Mouse (Mus musculus) stomach, postnatal 0 days (tissue): ENCODE data around the gene Bckdk. TPM values are rescaled to one million over a fixed set of nuclear protein-coding genes. Genes with fewer than 3 reads are reported as not detected.

Experiments
- ATAC-seq: fragments of 200-750 bp; cut with Nextera tagmentation; 2 replicates; pipeline ENCODE4 v1.8.0; 2017; ENCODE audit not compliant: low FRiP score, low TSS enrichment
- DNase-seq: peaks from one replicate; pipeline ENCODE4 v3.0.0-alpha.2; 2016; ENCODE audit warnings: low spot score
- H3K27ac ChIP-seq: fragments of 300-500 bp; sonication (generic); replicated peaks from 2 replicates; pipeline ENCODE4 v1.5.1; 2014; ENCODE audit warnings: mild to moderate bottlenecking, control low read depth
- H3K27me3 ChIP-seq: fragments of 300-500 bp; sonication (generic); 2 replicates; pipeline ENCODE4 v1.6.1; 2014; ENCODE audit warnings: low read length; ENCODE audit not compliant: control insufficient read depth, insufficient read depth
- H3K36me3 ChIP-seq: fragments of 300-500 bp; sonication (generic); 2 replicates; pipeline ENCODE4 v1.6.1; 2014; ENCODE audit warnings: low read length, mixed read lengths; ENCODE audit not compliant: control insufficient read depth, insufficient read depth
- H3K4me1 ChIP-seq: fragments of 300-500 bp; sonication (generic); replicated peaks from 2 replicates; pipeline ENCODE4 v1.6.1; 2014; ENCODE audit warnings: antibody characterized with exemption; ENCODE audit not compliant: control insufficient read depth, insufficient read depth
- H3K4me2 ChIP-seq: fragments of 300-500 bp; sonication (generic); replicated peaks from 2 replicates; pipeline ENCODE4 v1.6.1; 2014; ENCODE audit warnings: low read depth, mild to moderate bottlenecking, control low read depth, moderate library complexity
- H3K4me3 ChIP-seq: fragments of 300-500 bp; sonication (generic); 2 replicates; pipeline ENCODE4 v1.5.1; 2014; ENCODE audit warnings: low read depth, low read length, control low read depth
- H3K9ac ChIP-seq: fragments of 300-500 bp; sonication (generic); 2 replicates; pipeline ENCODE4 v1.6.1; 2014; ENCODE audit warnings: mild to moderate bottlenecking, low read length, control low read depth, mixed read lengths
- H3K9me3 ChIP-seq: fragments of 300-500 bp; sonication (generic); 2 replicates; pipeline ENCODE4 v1.6.1; 2016; ENCODE audit warnings: low read length; ENCODE audit not compliant: control insufficient read depth
- CTCF ChIP-seq: IDR thresholded peaks from 2 replicates; pipeline ENCODE4 v1.5.1; 2016; ENCODE audit warnings: antibody characterized with exemption, low read depth, mild to moderate bottlenecking, moderate library complexity
- EP300 ChIP-seq: optimal IDR thresholded peaks from 2 replicates; pipeline ENCODE3; 2016; ENCODE audit warnings: antibody characterized with exemption
- WGBS: fragments of 180-500 bp; shearing (Covaris S2); extraction: QIAGEN DNeasy Blood & Tissue Kit; methylation state at CpG from one replicate; pipeline ENCODE4 v1.1.7; 2014; 5-methylcytosine and 5-hydroxymethylcytosine counted together
- polyA plus RNA-seq: library from polyadenylated mRNA; unstranded; fragments of >200 nt; fragmentation: Nextera tagmentation; extraction: Ambion mirVana; gene quantifications from 2 replicates; pipeline ENCODE4 v1.2.1, GENCODE M21; 2015

Bckdk gene
- polyA plus RNA-seq, 1 experiment from 2014 or later: 102 TPM

DNA sequence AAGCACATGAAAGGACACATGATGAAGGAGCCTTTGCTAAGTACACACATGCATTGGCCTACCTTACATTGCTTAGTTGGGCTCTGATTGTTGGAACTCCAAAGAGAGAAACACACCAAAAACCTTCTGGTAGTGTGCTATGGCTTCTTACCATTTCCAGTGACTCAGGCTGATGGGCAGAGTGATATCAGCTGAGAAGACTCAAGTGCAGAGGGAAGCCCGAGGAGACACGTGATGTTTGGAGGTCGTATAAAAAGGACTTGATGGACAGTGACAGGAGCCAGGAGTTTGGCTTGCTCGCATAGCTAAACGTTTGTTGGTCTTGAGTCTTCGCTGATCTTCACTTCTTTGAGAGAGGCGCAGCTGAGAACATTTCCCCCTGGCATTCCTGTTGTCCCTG is 6.3 kb upstream of the Bckdk start:
- TF ChIP-seq EP300 (no peak), CTCF (no peak)
- Histone ChIP-seq H3K4me1 (no peaks in the 10 kb centered on the region), H3K9me3 (no peaks in the 10 kb centered on the region), H3K27ac (no peak overlapping the region), H3K4me3 (no peak overlapping the region), H3K27me3 (no peaks in the 10 kb centered on the region), H3K4me2 (no peak overlapping the region), H3K36me3 (no peaks in the 10 kb centered on the region; the same call in 1 of the 2 replicates), H3K9ac (no peak overlapping the region)
- WGBS: 89% methylated on average over 7 of the region's 7 CpGs
- ATAC-seq (no peak), DNase-seq (no peak)

DNA sequence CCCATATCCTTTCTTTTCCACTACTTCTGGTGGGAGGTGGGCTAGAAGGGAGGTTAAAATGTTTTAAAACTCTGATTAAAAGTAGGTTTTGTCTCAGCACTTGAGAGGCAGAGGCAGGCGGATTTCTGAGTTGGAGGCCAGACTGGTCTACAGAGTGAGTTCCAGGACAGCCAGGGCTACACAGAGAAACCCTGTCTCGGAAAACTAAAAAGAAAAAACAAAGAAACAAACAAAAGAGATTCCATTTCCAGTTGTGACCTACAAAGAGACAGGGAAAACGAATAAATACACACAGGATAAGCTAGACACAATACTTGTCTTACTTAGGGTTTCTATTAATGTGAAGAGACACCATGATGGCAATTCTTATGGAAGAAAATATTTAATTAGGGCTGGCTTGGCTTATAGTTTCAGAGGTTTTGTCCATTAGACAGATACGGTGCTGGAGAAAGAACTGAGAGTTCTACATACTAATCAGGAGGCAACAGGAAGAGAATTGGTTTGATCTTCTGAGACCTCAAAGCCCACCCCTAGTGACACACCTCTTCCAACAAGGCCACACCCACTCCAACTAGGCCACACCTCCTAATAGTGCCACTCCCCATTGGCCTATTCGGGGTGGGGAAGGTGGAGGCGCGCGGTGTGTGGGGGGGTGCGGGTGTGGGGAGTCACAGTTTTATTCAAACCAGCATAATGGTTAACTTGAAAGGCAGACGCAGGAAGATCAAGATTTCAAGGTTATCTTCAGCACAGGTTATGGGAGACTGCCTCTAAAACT is 5.5 kb upstream of the Bckdk start:
- no peak for TF ChIP-seq CTCF
- no peak for TF ChIP-seq EP300
- WGBS: 31% methylated on average over 10 of the region's 10 CpGs
- H3K27me3 ChIP-seq: no peaks in the 10 kb centered on the region
- no peak overlapping the region for H3K9ac ChIP-seq
- H3K9me3 ChIP-seq: no peaks in the 10 kb centered on the region
- H3K4me3 ChIP-seq: no peak overlapping the region
- H3K4me1 ChIP-seq: no peaks in the 10 kb centered on the region
- ATAC-seq: no peak
- H3K27ac ChIP-seq: no peak overlapping the region
- no peaks in the 10 kb centered on the region for H3K36me3 ChIP-seq
- no peak overlapping the region for H3K4me2 ChIP-seq
- DNase-seq: peak; percentile 55

DNA sequence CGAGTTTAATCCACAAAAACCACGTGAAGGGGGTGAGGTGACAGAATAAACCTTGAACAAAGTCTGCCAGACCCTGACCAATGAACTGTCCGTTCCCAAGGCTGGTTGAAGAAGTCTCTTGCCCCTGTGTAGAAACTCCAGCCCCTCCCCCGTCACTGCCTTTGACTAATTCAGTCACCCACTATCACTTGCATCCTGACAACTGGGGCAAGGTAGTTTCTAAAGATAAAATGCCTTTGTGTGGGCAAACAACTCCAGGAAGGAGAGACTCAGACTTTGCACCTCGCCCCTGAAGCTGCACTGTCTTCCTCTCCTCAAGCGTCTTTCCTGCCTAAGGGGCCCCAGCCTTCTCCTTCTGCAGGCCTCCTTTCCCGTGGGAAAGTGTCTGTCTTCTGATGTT is 3.9 kb upstream of the Bckdk start:
- 29% methylated on average over 7 of the region's 7 CpGs for WGBS
- Histone ChIP-seq H3K9ac (no peak overlapping the region), H3K4me3 (no peak overlapping the region), H3K27me3 (no peaks in the 10 kb centered on the region), H3K27ac (no peak overlapping the region; the same call in 1 of the 2 replicates), H3K4me1 (no peaks in the 10 kb centered on the region), H3K9me3 (no peaks in the 10 kb centered on the region), H3K36me3 (no peaks in the 10 kb centered on the region), H3K4me2 (no peak overlapping the region)
- TF ChIP-seq EP300: no peak
- TF ChIP-seq CTCF: no peak
- no peak for ATAC-seq
- DNase-seq: peak; percentile 55

DNA sequence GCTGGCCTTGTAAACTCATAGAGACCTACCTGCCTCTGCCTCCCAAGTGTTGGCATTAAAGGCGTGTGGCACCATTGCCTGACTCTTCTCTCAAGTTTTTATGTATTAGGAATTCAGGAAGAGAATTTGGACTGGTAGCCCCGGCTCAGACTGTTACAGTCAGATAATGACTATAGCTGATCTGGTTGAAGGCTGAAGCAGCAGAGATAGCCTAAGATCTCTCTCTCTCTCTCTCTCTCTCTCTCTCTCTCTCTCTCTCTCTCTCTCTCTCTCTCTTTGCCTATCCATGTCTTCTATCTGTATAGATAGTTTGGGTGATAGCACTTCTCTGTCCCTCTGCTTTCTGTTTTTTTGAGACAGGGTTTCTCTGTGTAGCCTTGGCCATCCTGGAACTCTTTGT is 2.1 kb upstream of the Bckdk start:
- 89% methylated on average over 2 of the region's 2 CpGs for WGBS
- H3K36me3 ChIP-seq: no peaks in the 10 kb centered on the region
- H3K9ac ChIP-seq: no peak overlapping the region
- TF ChIP-seq CTCF (no peak), EP300 (no peak)
- H3K27me3 ChIP-seq: no peaks in the 10 kb centered on the region
- no peak for DNase-seq
- H3K27ac ChIP-seq: no peak overlapping the region
- H3K9me3 ChIP-seq: no peaks in the 10 kb centered on the region
- no peak for ATAC-seq
- H3K4me3 ChIP-seq: no peak overlapping the region
- no peaks in the 10 kb centered on the region for H3K4me1 ChIP-seq
- no peak overlapping the region for H3K4me2 ChIP-seq

DNA sequence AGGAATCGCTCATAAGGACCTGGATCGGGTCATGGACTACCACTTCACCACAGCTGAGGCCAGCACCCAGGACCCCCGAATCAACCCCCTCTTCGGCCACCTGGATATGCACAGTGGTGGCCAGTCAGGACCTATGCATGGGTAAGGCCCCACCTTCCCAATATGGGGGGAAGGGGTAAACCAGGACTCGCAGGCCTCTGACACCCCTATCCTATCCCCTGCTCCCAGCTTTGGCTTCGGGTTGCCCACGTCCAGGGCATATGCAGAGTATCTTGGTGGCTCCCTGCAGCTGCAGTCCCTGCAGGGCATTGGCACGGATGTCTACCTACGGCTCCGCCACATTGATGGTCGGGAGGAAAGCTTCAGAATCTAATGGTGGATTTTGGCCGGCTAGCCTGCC is 4.1 kb downstream of the Bckdk start:
- Histone ChIP-seq H3K9ac (no peak overlapping the region), H3K9me3 (no peaks in the 10 kb centered on the region), H3K4me1 (no peaks in the 10 kb centered on the region), H3K4me3 (no peak overlapping the region), H3K36me3 (peaks cover 12% of the 10 kb centered on the region), H3K4me2 (no peak overlapping the region), H3K27ac (no peak overlapping the region), H3K27me3 (no peaks in the 10 kb centered on the region)
- no peak for DNase-seq
- no peak for TF ChIP-seq CTCF
- no peak for TF ChIP-seq EP300
- 96% methylated on average over 12 of the region's 12 CpGs for WGBS
- no peak for ATAC-seq

DNA sequence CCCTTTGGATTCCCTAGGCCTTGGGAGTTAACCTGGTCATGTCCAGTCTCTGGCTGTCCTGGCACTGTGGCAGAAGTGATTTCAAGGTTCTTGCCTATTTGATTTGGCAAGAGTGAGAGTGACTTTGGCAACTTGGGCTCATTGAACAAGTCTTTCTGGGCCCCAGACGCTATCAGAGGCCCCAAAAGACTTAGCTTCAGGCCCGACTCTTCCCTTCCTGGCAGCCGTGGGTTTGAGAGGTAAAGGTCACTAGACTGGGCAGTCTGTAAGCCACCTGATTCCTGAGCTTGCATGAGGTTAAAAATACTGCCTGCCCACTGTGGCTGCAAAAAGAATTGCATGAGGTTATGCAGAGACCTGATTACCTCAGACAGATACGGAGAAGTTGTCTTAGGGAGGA is 4.8 kb downstream of the Bckdk start:
- Histone ChIP-seq H3K9me3 (no peaks in the 10 kb centered on the region), H3K9ac (no peak overlapping the region), H3K27ac (no peak overlapping the region), H3K36me3 (peaks cover 12% of the 10 kb centered on the region), H3K4me1 (no peaks in the 10 kb centered on the region), H3K4me2 (no peak overlapping the region), H3K4me3 (no peak overlapping the region), H3K27me3 (no peaks in the 10 kb centered on the region)
- 87% methylated on average over 4 of the region's 4 CpGs for WGBS
- DNase-seq: no peak
- ATAC-seq: no peak
- TF ChIP-seq CTCF: no peak
- TF ChIP-seq EP300: no peak
